Mouse (Mus musculus): ENCODE measurements around the gene Trpm3.
A peak's percentile ranks its signal among the peaks of the same experiment; 100 is the strongest.
"Not testable (repeated sequence)": the region's sequence is repeated elsewhere in the genome, so short reads cannot be mapped to it uniquely, and the experiment has no call there.

Gene Trpm3

GRCm38 (mm10) chr19:22847696-22848095 lies 708.9 kb downstream of the Trpm3 start:
- no peak for DNase-seq (ENCODE audit: low read depth in 2 of 2, low spot score in 2 of 2)

- no peak for DNase-seq (ENCODE audit: low read depth in 2 of 2, low spot score in 2 of 2)
Measured at GRCm38 (mm10) chr19:22848251-22848650, 709.4 kb downstream of the Trpm3 start.

GRCm38 (mm10) chr19:22848783-22849576 lies 710.1 kb downstream of the Trpm3 start:
- DNase-seq (ENCODE audit: low read depth in 2 of 2, low spot score in 2 of 2): no peak

GRCm38 (mm10) chr19:22851423-22851822 lies 712.6 kb downstream of the Trpm3 start:
- DNase-seq (ENCODE audit: low read depth in 2 of 2, low spot score in 2 of 2): not testable (repeated sequence)

- no peak for DNase-seq (ENCODE audit: low read depth in 2 of 2, low spot score in 2 of 2)
Measured at GRCm38 (mm10) chr19:22859644-22860043, 720.8 kb downstream of the Trpm3 start.

GRCm38 (mm10) chr19:22867456-22867855 lies 728.6 kb downstream of the Trpm3 start:
- no peak for DNase-seq (ENCODE audit: low read depth in 2 of 2, low spot score in 2 of 2)

GRCm38 (mm10) chr19:22869853-22870252 lies 731.0 kb downstream of the Trpm3 start:
- DNase-seq (ENCODE audit: low read depth in 2 of 2, low spot score in 2 of 2): no peak

- no peak for DNase-seq (ENCODE audit: low read depth in 2 of 2, low spot score in 2 of 2)
Measured at GRCm38 (mm10) chr19:22872456-22872855, 733.6 kb downstream of the Trpm3 start.

GRCm38 (mm10) chr19:22880199-22880598 lies 741.4 kb downstream of the Trpm3 start:
- no peak for DNase-seq (ENCODE audit: low read depth in 2 of 2, low spot score in 2 of 2)

- DNase-seq (ENCODE audit: low read depth in 2 of 2, low spot score in 2 of 2): no peak
Measured at GRCm38 (mm10) chr19:22882670-22883111, 743.8 kb downstream of the Trpm3 start.

GRCm38 (mm10) chr19:22883154-22883553 lies 744.3 kb downstream of the Trpm3 start:
- no peak for DNase-seq (ENCODE audit: low read depth in 2 of 2, low spot score in 2 of 2)

GRCm38 (mm10) chr19:22883744-22884317 lies 745.0 kb downstream of the Trpm3 start:
- DNase-seq (ENCODE audit: low read depth in 2 of 2, low spot score in 2 of 2): no peak

- DNase-seq (ENCODE audit: low read depth in 2 of 2, low spot score in 2 of 2): no peak
Measured at GRCm38 (mm10) chr19:22884357-22884756, 745.5 kb downstream of the Trpm3 start.

GRCm38 (mm10) chr19:22885051-22885450 lies 746.2 kb downstream of the Trpm3 start:
- DNase-seq (ENCODE audit: low read depth in 2 of 2, low spot score in 2 of 2): no peak

- DNase-seq (ENCODE audit: low read depth in 2 of 2, low spot score in 2 of 2): no peak
Measured at GRCm38 (mm10) chr19:22901892-22902291, 763.0 kb downstream of the Trpm3 start.

- DNase-seq (ENCODE audit: low read depth in 2 of 2, low spot score in 2 of 2): no peak
Measured at GRCm38 (mm10) chr19:22902386-22902785, 763.5 kb downstream of the Trpm3 start.

GRCm38 (mm10) chr19:22905066-22905482 lies 766.2 kb downstream of the Trpm3 start:
- DNase-seq (ENCODE audit: low read depth in 2 of 2, low spot score in 2 of 2): no peak

GRCm38 (mm10) chr19:22910686-22911085 lies 771.8 kb downstream of the Trpm3 start:
- no peak for DNase-seq (ENCODE audit: low read depth in 2 of 2, low spot score in 2 of 2)

GRCm38 (mm10) chr19:22912971-22913370 lies 774.1 kb downstream of the Trpm3 start:
- DNase-seq (ENCODE audit: low read depth in 2 of 2, low spot score in 2 of 2): no peak

- peak in 1 of 2 experiments; percentile 10 for DNase-seq (ENCODE audit: low read depth in 2 of 2, low spot score in 2 of 2)
Measured at GRCm38 (mm10) chr19:22915868-22916642, 777.2 kb downstream of the Trpm3 start.

GRCm38 (mm10) chr19:22916643-22917344 lies 777.9 kb downstream of the Trpm3 start:
- DNase-seq (ENCODE audit: low read depth in 2 of 2, low spot score in 2 of 2): no peak

Measured in CD8-positive naive resting alpha-beta T cell, adult 2 months (primary cell).